Mouse (Mus musculus) G1E-ER4 (cell line): ENCODE data around the gene Ntf5. TPM values are rescaled to one million over a fixed set of nuclear protein-coding genes. Genes with fewer than 3 reads are reported as not detected.

Source experiments
- GATA1 ChIP-seq: IDR thresholded peaks from one replicate; pipeline ENCODE4 v1.8.0; 2012; ENCODE audit warnings: low read length, inconsistent platforms
- polyA plus RNA-seq: library from polyadenylated mRNA; stranded (reverse); fragments of >175 nt; gene quantifications from 2 replicates; pipeline ENCODE4 v1.2.3, GENCODE M21; 2012

The Ntf5 gene
- 0.03 and 0.04 TPM in 2 replicates for polyA plus RNA-seq

DNA sequence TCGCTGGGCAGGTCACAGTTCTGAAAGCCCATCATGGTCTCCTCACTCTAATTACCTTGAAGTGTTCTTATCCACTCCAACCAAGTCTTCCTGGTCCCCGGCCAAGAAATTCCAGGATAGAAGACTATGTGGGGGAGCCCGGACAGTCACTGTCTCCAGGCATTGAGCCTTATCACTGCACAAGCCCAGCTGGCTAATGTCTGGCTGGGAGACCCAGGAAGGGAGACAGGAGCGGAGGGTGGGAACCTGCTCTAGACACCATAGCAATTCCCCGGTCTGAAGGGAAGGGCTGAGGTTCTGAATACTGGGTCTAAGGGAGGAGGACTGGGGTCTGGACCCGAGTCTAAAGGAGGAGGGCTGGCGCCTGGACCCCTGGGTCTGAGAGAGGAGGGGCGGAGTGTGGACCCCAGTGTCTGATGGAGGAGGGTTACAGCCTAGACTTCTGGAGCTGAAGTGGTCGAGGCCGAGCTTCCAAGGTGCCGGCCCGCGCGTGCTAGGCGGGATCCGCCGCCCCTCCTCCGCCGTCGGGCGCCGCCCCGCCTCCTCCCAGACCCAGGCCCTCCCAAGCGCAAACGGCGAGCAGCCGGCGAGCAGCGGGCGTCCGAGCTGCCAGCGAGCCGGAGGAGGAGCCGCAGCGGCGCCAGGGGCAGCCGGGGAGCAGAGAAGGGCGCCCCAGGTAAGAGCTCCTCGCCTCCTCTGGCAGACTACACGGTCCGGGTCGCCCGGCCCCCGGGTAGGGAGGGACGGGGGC, at the start of gene Ntf5:
Ntf5 (plus strand) TSS at position 583 of the 751 bp plus-strand sequence.
- TF ChIP-seq GATA1 = no peak

DNA sequence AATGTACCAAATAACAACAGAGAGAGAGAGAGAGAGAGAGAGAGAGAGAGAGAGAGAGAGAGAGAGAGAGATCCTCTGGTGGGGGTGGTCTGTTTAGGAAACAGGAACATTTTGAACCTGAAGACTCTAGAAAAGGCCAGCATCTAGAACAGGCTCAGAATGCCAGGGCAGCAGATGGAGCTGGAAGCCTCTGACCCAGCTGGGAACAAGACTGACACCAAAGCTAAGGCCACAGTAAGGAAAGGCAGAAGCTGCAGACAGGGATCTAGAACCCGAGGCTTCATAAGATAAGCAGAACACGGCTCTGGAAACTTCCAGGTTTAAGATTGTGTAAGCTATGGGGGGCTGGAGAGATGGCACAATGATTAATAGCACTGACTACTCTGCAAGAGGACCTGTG, 49.5 kb upstream of the Ntf5 start:
- no peak for TF ChIP-seq GATA1

DNA sequence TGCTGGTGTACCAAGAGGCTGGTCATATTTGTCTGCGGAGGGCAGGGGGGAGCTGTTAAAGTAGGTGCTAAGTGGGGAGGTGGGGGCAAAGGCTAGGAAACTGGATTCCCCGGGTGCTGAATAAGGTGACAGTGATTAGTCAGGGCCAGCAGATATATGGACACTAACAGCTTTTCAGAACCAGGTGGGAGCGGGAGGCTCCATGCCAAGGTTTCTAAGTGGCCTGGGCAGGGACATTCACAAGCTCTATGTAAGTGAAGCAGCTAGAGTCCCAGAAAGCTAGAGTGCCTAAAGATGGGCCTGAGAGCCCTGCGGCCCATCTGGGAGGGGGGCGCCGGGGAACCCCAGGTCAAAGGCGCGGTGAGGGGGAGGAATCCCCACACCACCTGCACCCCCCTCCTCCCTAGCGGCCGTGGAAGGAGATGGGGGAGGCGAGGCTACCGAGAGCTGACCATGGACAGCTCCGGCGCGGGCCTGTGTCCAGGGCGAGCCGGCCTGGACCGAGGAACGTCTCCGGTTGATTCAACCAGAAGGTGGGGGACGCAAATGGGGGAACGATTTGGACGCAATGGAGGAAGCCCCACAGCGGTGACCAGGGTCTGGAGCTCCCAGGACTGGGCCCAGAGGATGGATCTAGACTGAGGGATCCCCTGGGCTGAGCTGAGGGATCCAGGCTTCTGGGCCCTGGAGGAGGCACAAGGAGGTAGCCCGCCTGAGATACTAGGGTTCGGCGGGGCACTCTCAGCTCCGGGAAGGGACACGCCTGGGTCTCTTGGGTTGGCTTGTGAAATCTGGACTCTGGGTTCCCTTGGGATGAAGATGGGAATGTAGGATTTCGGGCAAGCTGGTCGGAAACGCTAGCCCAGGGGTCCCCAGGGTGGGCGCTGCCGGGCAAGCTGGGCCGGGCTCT, 47.5 kb upstream of the Ntf5 start:
- no peak for TF ChIP-seq GATA1

DNA sequence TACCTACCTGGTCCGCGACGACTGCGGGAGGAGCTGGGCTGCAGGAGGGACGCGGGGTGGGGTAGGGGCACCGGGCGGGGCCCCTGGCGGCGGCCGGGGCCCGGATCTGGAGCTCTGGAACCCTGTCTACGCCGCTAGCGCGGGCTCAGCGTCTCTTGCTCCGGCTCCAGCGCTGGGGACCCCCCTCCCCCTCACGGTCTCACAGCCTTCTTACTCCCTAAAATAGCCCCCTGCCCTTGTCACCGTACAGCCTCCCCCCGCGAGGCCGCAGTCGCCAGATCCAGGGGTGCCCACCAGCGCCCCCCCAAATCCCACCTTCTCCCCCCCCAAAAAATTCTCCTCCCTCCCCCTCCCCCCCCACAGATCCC, 46.9 kb upstream of the Ntf5 start, which contains the start of gene Ppfia3:
Ppfia3 (minus strand) TSS at position 368 of the 368 bp plus-strand sequence.
- TF ChIP-seq GATA1 = no peak

DNA sequence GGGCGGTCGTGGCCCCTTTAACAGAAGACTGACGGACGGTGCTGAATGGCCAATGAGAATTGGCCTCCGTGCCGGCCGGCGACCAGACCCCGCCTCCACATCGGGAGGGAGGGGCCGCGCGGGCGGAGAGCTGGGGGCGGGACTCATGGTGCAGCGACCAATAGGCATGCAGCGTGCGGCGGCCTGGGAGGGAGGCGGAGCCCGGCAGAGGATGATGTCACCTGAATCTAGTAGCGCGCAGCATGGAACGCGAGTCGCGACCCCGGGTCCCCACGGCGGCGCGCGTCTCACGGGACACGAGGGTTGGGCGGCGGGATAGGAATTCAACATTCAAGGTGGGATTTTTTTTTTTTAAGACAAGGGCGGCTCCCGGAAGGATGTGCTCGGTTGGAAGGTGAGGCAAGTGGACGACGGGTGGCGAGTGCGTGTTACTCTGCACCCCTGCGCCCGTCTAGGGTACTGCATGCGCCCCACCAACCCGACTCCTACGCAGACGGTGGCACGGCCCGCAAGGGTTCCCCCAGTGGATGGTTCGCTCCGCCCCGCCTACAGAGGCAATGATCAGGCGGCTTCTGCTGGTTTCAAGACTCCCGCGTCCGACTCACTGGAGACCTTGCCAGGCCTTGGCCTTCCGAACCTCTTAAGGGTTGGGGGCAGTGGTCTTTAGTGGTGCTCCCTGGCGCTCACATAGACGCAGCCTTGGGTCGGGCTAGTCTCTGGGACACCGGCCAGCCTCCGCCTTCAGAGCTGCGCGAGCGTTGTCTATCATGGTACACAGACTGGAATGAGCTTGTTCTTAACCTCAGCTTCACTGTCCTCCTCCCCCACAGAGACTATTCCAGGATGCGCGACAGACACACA, 46.2 kb upstream of the Ntf5 start:
- no peak for TF ChIP-seq GATA1

DNA sequence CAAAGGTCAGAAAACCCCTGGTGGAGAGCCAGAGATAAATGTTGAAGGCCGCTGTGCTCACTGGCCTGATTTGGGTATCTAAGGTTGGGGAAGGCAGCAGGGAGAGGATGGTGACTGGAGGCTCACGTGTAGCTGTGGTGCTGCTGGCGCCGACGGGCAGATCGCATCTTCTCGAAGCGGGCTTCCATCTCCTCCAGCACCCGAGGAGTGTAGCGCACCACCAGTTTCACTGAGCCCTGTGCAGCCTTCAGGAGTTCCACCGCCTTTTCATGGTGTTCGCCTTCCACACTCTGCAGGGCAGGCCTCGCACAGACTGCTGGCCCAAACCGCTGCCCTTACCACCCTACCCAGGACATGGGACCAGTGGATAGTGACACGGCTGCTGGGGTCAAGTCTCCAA, 45.3 kb upstream of the Ntf5 start:
- TF ChIP-seq GATA1 = no peak

DNA sequence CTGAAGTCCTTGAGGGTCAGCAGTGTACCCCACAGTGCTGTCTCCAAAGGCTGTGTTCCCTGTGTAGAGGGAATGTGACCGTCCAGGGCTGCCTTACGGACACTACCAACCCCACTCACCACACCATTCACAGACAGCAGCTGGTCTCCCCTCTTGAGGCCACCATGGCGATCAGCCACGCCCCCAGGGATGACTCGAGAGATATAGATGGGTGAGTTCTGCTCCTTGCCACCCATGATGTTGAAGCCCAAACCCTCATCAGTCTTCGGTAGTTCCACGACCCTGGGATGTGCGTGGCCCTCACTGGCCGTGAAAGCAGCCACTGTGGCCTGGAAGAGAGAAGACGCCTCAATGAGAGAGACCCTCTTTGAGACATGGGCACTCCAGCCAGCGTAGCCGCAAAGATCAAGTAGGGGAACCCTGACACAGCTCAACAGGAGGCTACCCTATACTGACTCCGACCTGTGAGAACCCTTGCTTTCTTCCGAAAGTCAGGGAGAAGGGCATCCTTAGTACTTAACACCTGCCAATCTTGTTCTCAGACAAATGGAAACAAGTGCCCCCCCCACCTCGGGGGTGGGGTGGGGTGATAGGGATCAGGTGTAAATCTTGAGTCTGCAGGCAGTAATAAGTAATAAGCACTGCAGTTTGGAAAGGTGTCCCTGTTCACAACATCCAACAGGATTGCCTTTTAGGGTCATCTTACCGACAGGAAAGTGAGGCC, 44.3 kb upstream of the Ntf5 start:
- TF ChIP-seq GATA1 = no peak

DNA sequence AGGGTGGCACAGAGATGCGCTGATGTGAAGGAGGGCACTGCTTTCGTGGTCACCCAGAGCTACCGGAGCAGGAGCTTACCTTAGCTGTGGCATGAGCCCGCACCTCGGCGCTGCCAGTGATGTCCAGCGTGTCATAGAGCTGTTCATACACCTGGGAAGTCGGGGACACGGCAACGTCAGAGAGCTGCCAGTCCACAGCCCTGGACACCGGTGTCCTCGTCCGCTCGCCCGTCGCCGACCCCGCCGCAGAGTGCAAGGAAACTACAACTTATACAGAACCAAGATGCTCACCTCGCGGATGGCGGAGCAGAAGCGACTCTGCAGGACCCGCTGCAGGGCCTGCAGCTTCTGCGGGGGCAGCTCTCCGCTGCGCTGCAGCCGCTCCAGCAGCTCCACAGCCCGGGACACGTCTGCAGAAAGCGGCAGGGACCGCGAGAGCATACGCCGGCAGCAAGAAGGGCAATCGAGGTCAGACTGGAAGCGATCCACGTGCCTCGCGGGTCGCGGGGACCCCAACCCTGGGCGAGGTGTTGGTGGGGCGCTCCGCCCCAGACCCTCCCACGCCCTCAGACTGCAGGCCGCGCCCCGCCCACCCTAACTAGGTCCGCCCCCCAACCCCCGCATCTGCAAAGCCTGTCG, 43.5 kb upstream of the Ntf5 start:
- TF ChIP-seq GATA1 = no peak

DNA sequence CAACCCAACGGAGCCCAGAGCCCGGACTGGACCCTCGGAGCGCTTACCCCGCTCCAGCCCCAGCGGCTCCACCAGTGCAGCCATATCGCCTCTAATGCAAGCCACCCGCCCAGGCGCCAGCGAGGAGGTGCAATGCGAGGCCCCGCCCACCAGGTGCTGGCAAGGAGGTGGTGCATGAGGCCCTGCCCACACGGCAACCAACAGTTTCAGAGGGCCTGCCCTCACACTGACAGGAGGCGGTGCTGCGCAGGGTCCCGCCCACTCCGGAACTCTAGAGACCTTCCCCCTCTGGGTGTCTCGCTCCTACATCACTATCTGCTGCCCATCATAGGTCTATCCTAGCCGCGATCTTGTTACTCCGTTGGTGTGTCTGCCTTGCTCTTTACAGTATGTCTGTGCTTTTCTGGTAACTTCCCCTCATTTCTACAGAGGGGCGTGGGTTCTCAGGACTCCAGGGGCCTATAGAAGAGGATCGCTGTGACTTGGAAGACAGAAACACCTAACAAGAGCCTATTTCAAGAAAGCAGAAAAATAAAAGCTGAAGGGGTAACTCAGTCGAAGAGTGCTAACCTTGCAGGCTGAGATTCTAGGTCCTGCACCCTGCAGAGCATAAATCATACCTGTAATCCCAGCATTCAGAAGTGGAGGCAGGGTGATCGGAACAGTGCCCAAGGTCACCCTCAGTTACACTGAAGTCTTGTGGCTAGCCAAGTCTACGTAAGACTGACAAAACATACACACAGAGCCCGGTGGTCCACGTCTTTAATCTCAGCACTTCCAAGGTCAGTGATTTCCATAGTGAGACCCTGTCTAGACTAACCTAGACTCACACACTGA, 42.8 kb upstream of the Ntf5 start, which contains the start of gene Lin7b:
Lin7b (minus strand) TSS at position 109 of the 837 bp plus-strand sequence.
- TF ChIP-seq GATA1 = peak; percentile 19

DNA sequence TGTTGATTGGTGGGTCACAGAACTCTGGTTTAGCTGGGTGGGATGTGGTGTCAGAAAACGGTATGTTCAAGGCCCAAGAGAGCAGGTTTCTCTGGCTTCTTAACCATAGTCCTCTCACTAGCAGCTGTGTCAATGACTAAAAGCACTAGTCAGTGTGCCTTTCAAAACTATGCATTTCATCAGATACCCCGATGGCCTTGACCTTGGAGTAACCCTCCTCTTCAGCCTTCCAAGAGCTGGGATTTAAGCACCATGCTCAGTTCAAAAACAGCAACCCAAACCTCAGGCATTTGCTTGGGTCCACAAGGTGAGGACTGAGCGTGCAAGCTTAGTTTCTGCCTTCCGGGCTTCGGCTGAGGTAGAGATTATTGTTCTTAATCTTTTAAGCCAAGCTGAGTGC, 41.1 kb upstream of the Ntf5 start:
- no peak for TF ChIP-seq GATA1

DNA sequence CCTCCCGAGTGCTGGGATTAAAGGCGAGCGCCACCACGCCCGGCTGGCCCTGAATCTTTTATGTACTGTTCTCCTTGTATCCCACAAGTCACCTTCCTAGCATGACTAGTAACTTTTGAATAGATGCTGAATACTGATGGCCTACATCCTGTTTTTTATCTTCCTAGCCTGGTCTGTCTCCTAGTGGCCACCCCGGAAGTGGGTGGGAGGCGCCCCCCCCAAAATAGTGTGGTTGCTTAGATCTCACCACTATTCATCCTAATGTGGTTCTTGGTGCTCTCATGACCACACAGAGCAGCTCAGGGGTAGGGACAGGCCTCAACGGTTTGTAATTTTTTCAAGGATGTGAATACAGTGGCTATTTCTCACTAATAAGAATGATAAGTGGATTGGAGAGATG, 38.9 kb upstream of the Ntf5 start:
- TF ChIP-seq GATA1 = peak; percentile 82

DNA sequence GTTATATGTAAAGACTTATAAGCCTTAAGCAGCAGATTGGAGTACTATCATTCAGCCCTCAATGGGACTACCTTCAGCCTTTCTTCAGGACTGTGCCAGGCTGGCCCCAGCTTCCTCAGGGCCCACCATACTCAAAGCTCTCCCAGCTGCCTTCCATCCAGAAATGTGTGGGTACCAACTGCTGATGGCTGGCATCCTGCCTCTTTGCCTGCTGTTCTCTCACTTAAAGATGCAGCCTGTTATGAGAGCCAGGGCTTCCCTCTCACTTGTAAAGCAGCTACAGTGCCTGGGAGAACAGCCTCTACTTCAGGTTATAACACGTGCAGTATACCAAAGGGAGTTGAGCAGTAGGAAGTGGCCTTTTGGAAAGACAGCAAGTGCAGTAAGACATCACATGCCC, 37.4 kb upstream of the Ntf5 start:
- TF ChIP-seq GATA1 = no peak

DNA sequence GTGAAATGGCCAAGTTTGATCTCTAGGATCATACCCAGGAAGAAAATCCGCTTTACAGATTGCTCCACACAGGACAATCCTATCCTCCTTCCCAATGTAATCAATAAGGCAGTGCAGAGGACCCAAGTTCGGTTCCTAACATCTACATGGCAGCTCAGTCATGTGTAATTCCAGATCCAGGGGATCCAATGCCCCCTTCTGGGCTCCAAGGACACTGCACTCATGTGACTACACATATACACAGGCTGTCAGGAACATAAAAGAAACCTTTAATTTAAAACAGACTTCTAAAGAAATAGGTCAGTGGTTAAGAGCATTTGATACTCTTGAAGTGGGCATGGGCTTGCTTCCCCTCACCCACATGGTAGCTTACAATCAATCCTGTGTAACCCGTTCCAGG, 27.4 kb upstream of the Ntf5 start:
- TF ChIP-seq GATA1 = no peak
